Mouse (Mus musculus) thymus, postnatal 10 days (tissue): ENCODE data around the gene Olfr1449.
"Not testable (repeated sequence)": the region's sequence is repeated elsewhere in the genome, so short reads cannot be mapped to it uniquely, and the experiment has no call there.

Experiments used
- DNase-seq, 2 experiments: peaks; one replicate each; pipeline ENCODE4 v3.0.0; 2021; ENCODE audit warnings: low spot score in 2 of 2

Gene Olfr1449

DNA sequence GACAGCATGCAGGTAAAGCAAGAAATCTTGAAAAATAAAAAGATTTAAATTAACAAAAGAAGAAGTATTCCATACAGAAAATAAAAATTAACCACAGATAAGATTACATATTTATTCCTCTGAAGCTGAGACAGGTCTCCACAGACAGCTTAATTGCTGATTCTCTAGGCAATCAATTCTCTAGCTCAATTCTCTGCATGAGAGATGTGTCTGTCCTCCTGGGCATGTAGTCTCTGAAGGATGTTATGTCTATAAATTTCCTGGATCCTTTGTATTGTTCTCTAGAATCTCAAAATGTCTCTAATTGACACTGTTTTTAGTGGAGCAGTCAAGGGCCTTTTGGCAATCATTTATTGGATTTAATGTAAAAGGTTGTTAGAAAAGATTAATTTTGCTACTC, at the start of gene Olfr1449:
TSS of gene Olfr1449 (plus strand) at position 301 of the 400 bp plus-strand sequence.
- no peak for DNase-seq

- DNase-seq, result no peak
Observed at GRCm38 (mm10) chr19:12883555-12883954, 47.1 kb upstream of the Olfr1449 start, which contains the start of gene Olfr1445. Olfr1445 (plus strand) TSS chr19:12883855.

GRCm38 (mm10) chr19:12893424-12893823, 37.2 kb upstream of the Olfr1449 start, which contains the start of gene Olfr1446:
Olfr1446 (minus strand) TSS chr19:12893524.
- DNase-seq, result no peak

DNA sequence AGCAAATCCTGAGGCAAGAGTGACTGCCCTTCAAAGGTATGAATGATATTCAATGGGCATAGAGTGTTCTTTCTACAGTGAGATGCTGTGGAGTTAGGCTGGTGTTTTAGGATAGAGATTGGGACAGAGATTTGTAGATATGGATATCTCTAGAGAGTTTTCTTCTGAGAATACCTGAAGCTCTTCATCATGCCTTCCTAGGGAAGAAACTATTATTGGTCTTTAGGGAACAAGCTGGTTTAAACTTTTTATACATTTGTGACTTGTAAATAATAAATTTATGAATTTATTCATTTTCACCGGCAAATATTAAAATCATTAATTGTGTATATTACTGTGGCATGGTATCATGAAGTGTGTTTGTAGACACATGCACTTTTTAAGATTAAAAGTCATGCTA, 27.0 kb upstream of the Olfr1449 start, which contains the start of gene Olfr1447:
TSS of gene Olfr1447 (minus strand) at position 101 of the 400 bp plus-strand sequence.
- no peak for DNase-seq

GRCm38 (mm10) chr19:12924319-12924718, 6.3 kb upstream of the Olfr1449 start, which contains the start of gene Olfr1448:
Olfr1448 (minus strand) TSS chr19:12924419.
- DNase-seq, result no peak

GRCm38 (mm10) chr19:12949958-12950357, 19.3 kb downstream of the Olfr1449 start, which contains the start of gene Olfr1450:
Olfr1450 (plus strand) TSS chr19:12950258.
- DNase-seq, result no peak

DNA sequence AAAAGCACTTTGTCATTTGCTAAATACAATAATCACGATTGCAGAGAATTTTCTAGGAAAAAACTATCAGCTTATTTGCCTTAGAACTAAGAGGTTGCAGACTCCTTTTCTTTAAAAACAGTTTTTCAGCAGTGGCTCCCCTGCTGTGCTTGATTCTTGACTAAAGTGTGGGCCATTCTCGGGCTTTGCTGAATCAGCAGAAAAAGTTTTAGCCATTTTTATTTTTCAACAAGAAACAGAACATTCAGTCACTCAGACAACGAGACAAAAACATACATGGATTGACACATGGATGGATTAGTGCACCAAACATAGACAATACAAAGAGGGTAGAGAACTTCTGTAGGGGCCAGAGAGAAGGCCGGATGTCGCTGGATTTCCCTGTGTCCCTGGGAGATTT, 39.4 kb downstream of the Olfr1449 start:
- DNase-seq, result not testable (repeated sequence)
